ENCODE assay signal across 18 mouse cellular contexts in genomic region chr1:71936501-71937129, GRCm38 (mm10).
DNase-seq lines count a peak whose midpoint lies in the region; ATAC-seq lines count a peak whose summit lies in the region.
"Had no signal": no experiment of that assay in that cellular context is flagged by ENCODE, and none has a peak within 500 bp of the region (broad histone marks: within the 10 kb centered on the region; RNA-seq: fewer than 3 reads in every experiment).

No protein-coding gene starts in this region.

- no peak overlapping the region for H3K4me3 ChIP-seq in liver, embryonic 15.5 days (replicated peaks)
- H3K4me3 ChIP-seq in embryonic facial prominence, embryonic 10.5 days: no peak overlapping the region
- H3K4me3 ChIP-seq in midbrain, embryonic 16.5 days (ENCODE audit: low read depth, low read length): no peak overlapping the region
- H3K4me3 ChIP-seq: forebrain, embryonic 12.5 days; lung, embryonic 15.5 days; midbrain, embryonic 12.5 days; neural tube, embryonic 13.5 days had no signal

- no peaks in the 10 kb centered on the region for H3K36me3 ChIP-seq in liver, embryonic 15.5 days (replicated peaks)
- H3K36me3 ChIP-seq in embryonic facial prominence, embryonic 10.5 days (replicated peaks): no peaks in the 10 kb centered on the region
- H3K36me3 ChIP-seq in midbrain, embryonic 16.5 days (ENCODE audit: control insufficient read depth, insufficient read depth, low read length): no peaks in the 10 kb centered on the region
- H3K36me3 ChIP-seq: forebrain, embryonic 12.5 days; lung, embryonic 15.5 days; midbrain, embryonic 12.5 days; neural tube, embryonic 13.5 days had no signal

- H3K9ac ChIP-seq in liver, embryonic 15.5 days: no peak overlapping the region
- no peak overlapping the region for H3K9ac ChIP-seq in midbrain, embryonic 16.5 days (ENCODE audit: low read depth, low read length)
- H3K9ac ChIP-seq: forebrain, embryonic 12.5 days; lung, embryonic 15.5 days; midbrain, embryonic 12.5 days; neural tube, embryonic 13.5 days had no signal

- peaks cover 23% of the 10 kb centered on the region for H3K4me1 ChIP-seq in liver, embryonic 15.5 days (replicated peaks)
- H3K4me1 ChIP-seq in embryonic facial prominence, embryonic 10.5 days: peaks cover 27% of the 10 kb centered on the region
- H3K4me1 ChIP-seq in midbrain, embryonic 16.5 days (ENCODE audit: control insufficient read depth, insufficient read depth, low read length): no peaks in the 10 kb centered on the region

- no peak overlapping the region for H3K4me2 ChIP-seq in liver, embryonic 15.5 days
- no peak overlapping the region for H3K4me2 ChIP-seq in midbrain, embryonic 16.5 days (ENCODE audit: low read length)
- H3K4me2 ChIP-seq: forebrain, embryonic 12.5 days; lung, embryonic 15.5 days; midbrain, embryonic 12.5 days; neural tube, embryonic 13.5 days had no signal

- no peaks in the 10 kb centered on the region for H3K27me3 ChIP-seq in liver, embryonic 15.5 days
- H3K27me3 ChIP-seq in embryonic facial prominence, embryonic 10.5 days (replicated peaks; ENCODE audit: low read depth, poor library complexity, severe bottlenecking): no peaks in the 10 kb centered on the region
- H3K27me3 ChIP-seq in midbrain, embryonic 16.5 days (ENCODE audit: control insufficient read depth, insufficient read depth, low read depth, low read length): no peaks in the 10 kb centered on the region
- H3K27me3 ChIP-seq: forebrain, embryonic 12.5 days; lung, embryonic 15.5 days; midbrain, embryonic 12.5 days; neural tube, embryonic 13.5 days had no signal

- 0 out of 2 replicates have a peak overlapping the region, but pooled peaks have one; percentile 2 for H3K27ac ChIP-seq in liver, embryonic 15.5 days (replicated peaks)
- H3K27ac ChIP-seq in embryonic facial prominence, embryonic 10.5 days (replicated peaks): peak overlapping the region; percentile 54; the same call in 1 of the 2 replicates
- no peak overlapping the region for H3K27ac ChIP-seq in midbrain, embryonic 16.5 days (ENCODE audit: low read length)
- H3K27ac ChIP-seq: forebrain, embryonic 12.5 days; lung, embryonic 15.5 days; midbrain, embryonic 12.5 days; neural tube, embryonic 13.5 days had no signal

- H3K9me3 ChIP-seq in liver, embryonic 15.5 days (replicated peaks): no peaks in the 10 kb centered on the region
- no peaks in the 10 kb centered on the region for H3K9me3 ChIP-seq in embryonic facial prominence, embryonic 10.5 days
- H3K9me3 ChIP-seq in midbrain, embryonic 16.5 days (replicated peaks; ENCODE audit: control insufficient read depth, low read length, poor library complexity, severe bottlenecking): no peaks in the 10 kb centered on the region
- H3K9me3 ChIP-seq: forebrain, embryonic 12.5 days; lung, embryonic 15.5 days; midbrain, embryonic 12.5 days; neural tube, embryonic 13.5 days had no signal

- ATAC-seq in liver, embryonic 15.5 days (ENCODE audit: insufficient read depth): no peak
- 0 out of 2 replicates have a peak, but pooled peaks have one; percentile 23 for ATAC-seq in megakaryocyte-erythroid progenitor cell, adult 5-6 weeks (replicated peaks; ENCODE audit: low FRiP score, low TSS enrichment, poor library complexity, severe bottlenecking)
- ATAC-seq in midbrain, embryonic 16.5 days: no peak

- peak; percentile 3 for DNase-seq in kidney, adult 11 months
- DNase-seq in kidney, postnatal 10 days: no peak
- no peak for DNase-seq in liver
- DNase-seq in embryonic facial prominence, embryonic 10.5 days (ENCODE audit: low spot score): no peak
- DNase-seq in left cerebral cortex, adult 9 months (ENCODE audit: low spot score in 2 of 2): no peak
- DNase-seq: adrenal gland, postnatal 25 days; cerebellum, adult 18-20 months; cerebellum, postnatal 25 days; heart, adult 11 months; lung, postnatal 4 days; thymus, postnatal 4 days had no signal

- 15% methylated on average over 5 of the region's 5 CpGs for WGBS in liver, embryonic 15.5 days (ENCODE audit: insufficient replicate concordance)
- 49% methylated on average over 5 of the region's 5 CpGs for WGBS in embryonic facial prominence, embryonic 10.5 days
- WGBS in midbrain, embryonic 16.5 days: 69% methylated on average over 5 of the region's 5 CpGs
